Mouse (Mus musculus) heart, adult 2 months (tissue): Measurements from ENCODE around the gene Prap1.

Experiments used
- CTCF ChIP-seq: fragments of 200-600 bp; IDR thresholded peaks from 2 replicates; pipeline ENCODE4 v1.8.1; 2022; ENCODE audit warnings: antibody characterized with exemption, mild to moderate bottlenecking, moderate library complexity
- EP300 ChIP-seq: fragments of 200-500 bp; IDR thresholded peaks from 2 replicates; pipeline ENCODE4 v1.6.1; 2011; ENCODE audit warnings: low read depth, low read length, control low read depth; ENCODE audit not compliant: insufficient read depth
- POLR2A ChIP-seq: fragments of 200-500 bp; IDR thresholded peaks from 2 replicates; pipeline ENCODE4 v1.6.1; 2011; ENCODE audit warnings: mild to moderate bottlenecking, low read depth, low read length, control low read depth; ENCODE audit not compliant: insufficient read depth

DNA sequence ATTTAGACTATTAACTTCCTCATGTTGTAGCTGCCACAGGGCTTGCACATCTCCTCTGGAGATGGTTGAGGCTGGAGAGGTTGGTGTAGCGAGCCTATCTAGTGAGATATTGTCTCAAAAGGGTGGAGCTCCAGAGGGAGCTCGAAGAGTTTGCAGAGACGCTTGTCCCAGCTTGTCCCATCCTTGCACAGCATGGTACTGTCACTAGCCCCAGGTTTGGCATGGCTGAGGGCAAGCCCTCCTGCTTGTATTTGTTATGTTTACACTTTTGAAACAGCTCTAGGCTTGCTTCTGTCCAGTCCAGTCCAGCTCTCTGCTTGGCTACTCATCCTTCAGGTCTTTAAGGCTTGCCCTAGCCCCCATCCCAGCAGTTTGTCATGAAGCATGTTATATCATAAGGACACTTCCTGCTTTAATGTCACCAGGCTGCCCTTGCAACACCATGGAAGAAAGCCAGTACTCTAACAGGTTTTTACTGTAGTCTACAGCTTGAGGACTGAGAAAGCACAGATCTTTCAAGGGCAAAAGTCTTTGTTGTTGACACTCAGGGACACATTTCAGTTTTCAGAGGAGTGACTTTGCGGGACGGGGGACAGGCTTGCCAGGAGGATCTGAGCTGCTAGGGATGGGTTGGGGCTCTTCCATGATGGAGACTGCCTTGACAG is 42.0 kb downstream of the Prap1 start:
- TF ChIP-seq CTCF (no peak), POLR2A (no peak), EP300 (no peak)
